Comparison of ENCODE assay signal across 14 mouse cellular contexts in the genomic region with DNA sequence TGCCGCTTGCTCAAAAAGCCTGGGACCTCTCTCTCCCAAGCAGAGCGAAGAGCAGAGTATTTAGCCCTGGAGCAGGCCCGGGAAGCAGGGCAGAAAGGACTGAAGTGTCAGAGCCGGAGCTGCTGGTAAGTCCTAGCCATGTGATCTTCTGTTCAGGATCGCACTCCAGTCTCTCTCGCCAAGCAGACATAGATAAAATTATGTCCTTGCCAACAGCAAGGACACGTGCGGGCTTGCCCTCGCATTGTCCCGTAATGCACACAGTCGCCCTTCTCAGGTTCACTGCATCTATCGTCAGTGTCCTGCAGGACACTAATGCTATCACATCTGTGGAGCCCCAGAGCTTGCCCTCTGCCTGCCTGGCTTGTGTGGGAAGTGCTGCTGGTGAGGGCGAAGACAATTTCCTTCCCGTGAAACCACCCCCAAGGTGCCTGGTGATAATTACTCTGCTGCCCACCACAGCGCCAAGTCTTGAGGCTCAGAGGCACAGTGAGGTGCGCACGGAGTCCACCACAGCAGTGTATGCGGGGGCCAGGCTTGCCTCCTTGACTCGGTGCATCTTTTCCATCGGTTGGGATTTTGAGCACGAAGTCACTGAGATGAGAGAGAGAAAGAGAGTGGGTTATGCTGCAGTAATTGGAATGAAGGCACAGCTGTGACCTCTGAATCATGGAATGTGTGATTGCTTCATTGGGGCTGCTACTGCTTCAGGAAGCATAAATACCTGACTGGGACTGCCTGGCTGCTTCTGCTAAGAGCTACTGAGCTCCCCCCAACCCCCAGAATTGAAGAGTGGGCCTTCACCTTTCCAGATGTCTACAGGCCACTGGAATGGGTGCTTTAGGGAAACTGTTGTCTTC. TPM values are rescaled to one million over a fixed set of nuclear protein-coding genes. Genes with fewer than 3 reads are reported as not detected.
A peak's percentile ranks its signal among the peaks of the same experiment; 100 is the strongest.
DNase-seq lines count a peak whose midpoint lies in the region; ATAC-seq and TF ChIP-seq lines count a peak whose summit lies in the region.
"Had no signal": no experiment of that assay in that cellular context is flagged by ENCODE, and none has a peak within 500 bp of the region (broad histone marks: within the 10 kb centered on the region; RNA-seq: fewer than 3 reads in every experiment).

No protein-coding gene starts in this region.

- TF ChIP-seq POLR2A in heart, adult 2 months (IDR thresholded peaks at IDR 0.05; ENCODE audit: insufficient read depth, low read depth, low read length): no peak

- WGBS in heart, adult 2 months: 64% methylated on average over 21 of the region's 21 CpGs
- WGBS in midbrain, embryonic 10.5 days: 89% methylated on average over 21 of the region's 21 CpGs
- WGBS in midbrain, postnatal 0 days: 81% methylated on average over 21 of the region's 21 CpGs
- 77% methylated on average over 21 of the region's 21 CpGs for WGBS in limb, embryonic 12.5 days

- H3K27me3 ChIP-seq in heart, adult 2 months (ENCODE audit: control insufficient read depth, insufficient read depth, low read length): no peaks in the 10 kb centered on the region
- H3K27me3 ChIP-seq in midbrain, embryonic 10.5 days (ENCODE audit: low read depth, poor library complexity, severe bottlenecking): no peaks in the 10 kb centered on the region
- no peaks in the 10 kb centered on the region for H3K27me3 ChIP-seq in midbrain, postnatal 0 days (ENCODE audit: insufficient read depth, low read length)
- H3K27me3 ChIP-seq in limb, embryonic 12.5 days: no peaks in the 10 kb centered on the region

- H3K9me3 ChIP-seq in midbrain, embryonic 10.5 days (replicated peaks): no peaks in the 10 kb centered on the region
- no peaks in the 10 kb centered on the region for H3K9me3 ChIP-seq in midbrain, postnatal 0 days (ENCODE audit: low read length)
- peaks cover 3% of the 10 kb centered on the region; the same call in 1 of the 2 replicates for H3K9me3 ChIP-seq in limb, embryonic 12.5 days

- no peak for TF ChIP-seq EP300 in heart, adult 2 months (IDR thresholded peaks at IDR 0.05; ENCODE audit: insufficient read depth, low read depth, low read length)

- intact Hi-C loops in heart, adult 2 months (cut with DNase I): no loop called here

- no peaks in the 10 kb centered on the region for H3K36me3 ChIP-seq in heart, adult 2 months (ENCODE audit: control insufficient read depth, insufficient read depth, low read length)
- H3K36me3 ChIP-seq in midbrain, embryonic 10.5 days: no peaks in the 10 kb centered on the region
- no peaks in the 10 kb centered on the region for H3K36me3 ChIP-seq in midbrain, postnatal 0 days (ENCODE audit: insufficient read depth, low read length)
- H3K36me3 ChIP-seq in limb, embryonic 12.5 days: no peaks in the 10 kb centered on the region

- no peak overlapping the region for H3K4me2 ChIP-seq in midbrain, postnatal 0 days (ENCODE audit: low read depth, low read length, poor library complexity, severe bottlenecking)
- H3K4me2 ChIP-seq in limb, embryonic 12.5 days: no peak overlapping the region
- H3K4me2 ChIP-seq: lung, embryonic 14.5 days had no signal

- peak; percentile 22 to 42 for DNase-seq in heart, adult 2 months
- DNase-seq in heart, adult 11 months: no peak
- DNase-seq in midbrain, embryonic 10.5 days (ENCODE audit: low spot score): no peak
- no peak for DNase-seq in midbrain, postnatal 0 days (ENCODE audit: low spot score)
- peak; percentile 66 for DNase-seq in brain, adult 2 months (ENCODE audit: low read depth, low spot score)
- DNase-seq in layer of hippocampus, adult 9-10 months (ENCODE audit: low spot score): no peak
- DNase-seq in layer of hippocampus, adult 8-10 months (ENCODE audit: low spot score in 2 of 2): no peak
- DNase-seq: cerebellum, postnatal 36 days; kidney, postnatal 10 days; lung, embryonic 14.5 days had no signal

- H3K4me3 ChIP-seq in heart, adult 2 months: no peak overlapping the region
- no peak overlapping the region for H3K4me3 ChIP-seq in midbrain, embryonic 10.5 days
- H3K4me3 ChIP-seq in midbrain, postnatal 0 days (ENCODE audit: low read depth, low read length): no peak overlapping the region
- H3K4me3 ChIP-seq in limb, embryonic 12.5 days (replicated peaks): no peak overlapping the region

- ATAC-seq in midbrain, postnatal 0 days (ENCODE audit: low FRiP score): no peak
- no peak for ATAC-seq in limb, embryonic 12.5 days (ENCODE audit: insufficient number of reproducible peaks, insufficient read depth, low FRiP score, low TSS enrichment, low read depth)
- ATAC-seq: CD4-positive, CD25-positive, alpha-beta regulatory T cell, adult 4 months; hindbrain, embryonic 16.5 days had no signal

- no peaks in the 10 kb centered on the region for H3K79me2 ChIP-seq in heart, adult 2 months (replicated peaks; ENCODE audit: control insufficient read depth, insufficient read depth, low read length)

- no peak overlapping the region for H3K27ac ChIP-seq in heart, adult 2 months
- 0 out of 2 replicates have a peak overlapping the region, but pooled peaks have one; percentile 23 for H3K27ac ChIP-seq in midbrain, embryonic 10.5 days (replicated peaks)
- H3K27ac ChIP-seq in midbrain, postnatal 0 days (ENCODE audit: low read depth, low read length): no peak overlapping the region
- peak overlapping the region; percentile 23; the same call in 1 of the 2 replicates for H3K27ac ChIP-seq in limb, embryonic 12.5 days
- H3K27ac ChIP-seq: stomach, postnatal 0 days had no signal

- H3K9ac ChIP-seq in heart, adult 2 months (ENCODE audit: low read depth, low read length): no peak overlapping the region
- H3K9ac ChIP-seq in midbrain, postnatal 0 days (replicated peaks; ENCODE audit: low read length, poor library complexity, severe bottlenecking): no peak overlapping the region
- H3K9ac ChIP-seq in limb, embryonic 12.5 days (replicated peaks): no peak overlapping the region
- H3K9ac ChIP-seq: lung, embryonic 14.5 days had no signal

- peaks cover 3% of the 10 kb centered on the region for H3K4me1 ChIP-seq in heart, adult 2 months (ENCODE audit: control insufficient read depth, insufficient read depth, low read length)
- peaks cover 6% of the 10 kb centered on the region; the same call in 1 of the 2 replicates for H3K4me1 ChIP-seq in midbrain, embryonic 10.5 days
- H3K4me1 ChIP-seq in midbrain, postnatal 0 days (ENCODE audit: insufficient read depth, low read length): no peaks in the 10 kb centered on the region
- peaks cover 21% of the 10 kb centered on the region for H3K4me1 ChIP-seq in limb, embryonic 12.5 days (replicated peaks)

- TF ChIP-seq CTCF in heart, adult 2 months (IDR thresholded peaks at IDR 0.05): no peak
- no peak for TF ChIP-seq CTCF in midbrain, postnatal 0 days (IDR thresholded peaks at IDR 0.05)

RNA-seq across cellular contexts. Expression of gene Urb2, which starts 59.4 kb away (rescaled TPM):
- 1 to 10 TPM; 6.2 to 6.3 TPM for total RNA-seq in heart, adult 2 months (2021)
- polyA plus RNA-seq in heart, adult 2 months (2012; rRNA removed): 2.6 and 3.5 TPM in 2 replicates
- polyA plus RNA-seq in midbrain, embryonic 10.5 days (2016; fragmentation: Nextera tagmentation; extraction: Ambion mirVana): 6.7 and 7.1 TPM in 2 replicates
- total RNA-seq in midbrain, postnatal 0 days (2014; rRNA removed): 12.0 and 13.2 TPM in 2 replicates
- polyA plus RNA-seq in midbrain, postnatal 0 days (2015; fragmentation: Nextera tagmentation; extraction: Ambion mirVana): 1.5 and 1.8 TPM in 2 replicates
- 5.1 and 6.4 TPM in 2 replicates for polyA plus RNA-seq in limb, embryonic 12.5 days (2016; fragmentation: Nextera tagmentation; extraction: Ambion mirVana)
- 10 to 100 TPM; 11.1 to 13.8 (median 12.6) TPM for total RNA-seq in layer of hippocampus, adult 8-10 months (2022)

RNA-seq across cellular contexts. Expression of gene Taf5l, which starts 59.5 kb away (rescaled TPM):
- total RNA-seq in heart, adult 2 months (2021): 10 to 100 TPM; 12.0 to 13.2 TPM
- polyA plus RNA-seq in heart, adult 2 months (2012; rRNA removed): 17.7 and 23.5 TPM in 2 replicates
- 39.5 and 41.6 TPM in 2 replicates for polyA plus RNA-seq in midbrain, embryonic 10.5 days (2016; fragmentation: Nextera tagmentation; extraction: Ambion mirVana)
- 35.7 and 37.1 TPM in 2 replicates for total RNA-seq in midbrain, postnatal 0 days (2014; rRNA removed)
- polyA plus RNA-seq in midbrain, postnatal 0 days (2015; fragmentation: Nextera tagmentation; extraction: Ambion mirVana): 18.6 and 19.5 TPM in 2 replicates
- polyA plus RNA-seq in limb, embryonic 12.5 days (2016; fragmentation: Nextera tagmentation; extraction: Ambion mirVana): 45.7 and 48.9 TPM in 2 replicates
- 10 to 100 TPM; 20.2 to 22.4 (median 21.2) TPM for total RNA-seq in layer of hippocampus, adult 8-10 months (2022)

Comparison
In these comparisons a context has a peak if more than half of its experiments do, and no peak if none do; other contexts are left out.
1. DNase-seq: peak in heart, adult 2 months (2 of 2) and brain, adult 2 months (single experiment); none in heart, adult 11 months (single experiment), midbrain, embryonic 10.5 days (single experiment), midbrain, postnatal 0 days (single experiment), layer of hippocampus, adult 9-10 months (single experiment) and layer of hippocampus, adult 8-10 months (0 of 2).
2. H3K27ac ChIP-seq: peak in midbrain, embryonic 10.5 days (single experiment) and limb, embryonic 12.5 days (single experiment); none in heart, adult 2 months (single experiment) and midbrain, postnatal 0 days (single experiment).